Mouse (Mus musculus) limb, embryonic 14.5 days (tissue): Measurements from ENCODE around the gene Gstm7. TPM values are rescaled to one million over a fixed set of nuclear protein-coding genes. Genes with fewer than 3 reads are reported as not detected.
A peak's percentile ranks its signal among the peaks of the same experiment; 100 is the strongest.
"Not testable (repeated sequence)": the region's sequence is repeated elsewhere in the genome, so short reads cannot be mapped to it uniquely, and the experiment has no call there.

Experiments used
- ATAC-seq: fragments of 200-750 bp; cut with Nextera tagmentation; 2 replicates; pipeline ENCODE4 v1.8.0; 2017; ENCODE audit warnings: low read depth, moderate number of reproducible peaks, moderate TSS enrichment; ENCODE audit not compliant: low FRiP score
- DNase-seq: peaks from one replicate; pipeline ENCODE4 v3.0.0-alpha.2; 2015; ENCODE audit warnings: low spot score
- H3K27ac ChIP-seq: fragments of 300-500 bp; sonication (generic); replicated peaks from 2 replicates; pipeline ENCODE4 v1.5.1; 2014; ENCODE audit warnings: low read depth, mild to moderate bottlenecking, low read length, moderate library complexity, mixed read lengths
- H3K27me3 ChIP-seq: fragments of 300-500 bp; sonication (generic); 2 replicates; pipeline ENCODE4 v1.6.1; 2014; ENCODE audit warnings: low read length, mixed read lengths; ENCODE audit not compliant: control insufficient read depth, insufficient read depth
- H3K36me3 ChIP-seq: fragments of 300-500 bp; sonication (generic); 2 replicates; pipeline ENCODE4 v1.6.1; 2014; ENCODE audit warnings: mild to moderate bottlenecking, low read length, moderate library complexity, mixed read lengths; ENCODE audit not compliant: control insufficient read depth, insufficient read depth
- H3K4me1 ChIP-seq: fragments of 300-500 bp; sonication (generic); 2 replicates; pipeline ENCODE4 v1.6.1; 2014; ENCODE audit warnings: antibody characterized with exemption, low read length, mixed read lengths; ENCODE audit not compliant: control insufficient read depth, insufficient read depth
- H3K4me2 ChIP-seq: fragments of 300-500 bp; sonication (generic); replicated peaks from 2 replicates; pipeline ENCODE4 v1.6.1; 2014; ENCODE audit warnings: low read depth, mild to moderate bottlenecking, low read length, moderate library complexity; ENCODE audit not compliant: severe bottlenecking
- H3K4me3 ChIP-seq: fragments of 300-500 bp; sonication (generic); replicated peaks from 2 replicates; pipeline ENCODE4 v1.5.1; 2014; ENCODE audit warnings: low read length
- H3K9ac ChIP-seq: fragments of 300-500 bp; sonication (generic); 2 replicates; pipeline ENCODE4 v1.6.1; 2014; ENCODE audit warnings: mild to moderate bottlenecking, low read depth, low read length, moderate library complexity; ENCODE audit not compliant: severe bottlenecking
- H3K9me3 ChIP-seq: fragments of 300-500 bp; sonication (generic); 2 replicates; pipeline ENCODE4 v1.6.1; 2016; ENCODE audit warnings: low read length; ENCODE audit not compliant: control insufficient read depth
- POLR2A ChIP-seq: fragments of 200-500 bp; IDR thresholded peaks from 2 replicates; pipeline ENCODE4 v1.8.0; 2012; ENCODE audit warnings: inconsistent platforms, mild to moderate bottlenecking, moderate library complexity, borderline replicate concordance; ENCODE audit not compliant: insufficient read depth, insufficient read length; ENCODE audit errors: extremely low read depth
- WGBS: fragments of 180-500 bp; shearing (Covaris S2); extraction: QIAGEN DNeasy Blood & Tissue Kit; methylation state at CpG from one replicate; pipeline ENCODE4 v1.1.7; 2014; 5-methylcytosine and 5-hydroxymethylcytosine counted together
- polyA plus RNA-seq, 2 experiments: library from polyadenylated mRNA; depleted of rRNA in 1 of 2; stranded (reverse) in 1 of 2; unstranded in 1 of 2; fragments of >200 nt; fragmentation: Nextera tagmentation in 1 of 2; extraction: Ambion mirVana in 1 of 2; gene quantifications; 2 replicates each; pipeline versions ENCODE4 v1.2.1 to v1.2.3; 2012 to 2014

The Gstm7 gene
- polyA plus RNA-seq (2012; rRNA removed) (17.5 and 19.2 TPM in 2 replicates), polyA plus RNA-seq (2014; fragmentation: Nextera tagmentation; extraction: Ambion mirVana) (19.8 and 25.7 TPM in 2 replicates)

- Histone ChIP-seq H3K27ac (0 out of 2 replicates have a peak within 1 kb of the TSS, but pooled peaks have one; percentile 19), H3K4me3 (peak within 1 kb of the TSS; percentile 31), H3K36me3 (no peaks in the 10 kb centered on the region), H3K9ac (no peak within 1 kb of the TSS), H3K4me1 (peaks cover 4% of the 10 kb centered on the region; the same call in 1 of the 2 replicates), H3K9me3 (no peaks in the 10 kb centered on the region), H3K27me3 (no peaks in the 10 kb centered on the region), H3K4me2 (peak within 1 kb of the TSS; percentile 53)
- DNase-seq (peak; percentile 97), ATAC-seq (peak; percentile 94)
- TF ChIP-seq POLR2A, result peak; percentile 26; the same call in 1 of the 2 replicates
- 6% methylated on average over 10 of the region's 10 CpGs for WGBS
These were observed at the start of gene Gstm7 for GRCm38 (mm10) chr3:107931670-107932069. Gstm7 (minus strand) TSS chr3:107931817.

DNA sequence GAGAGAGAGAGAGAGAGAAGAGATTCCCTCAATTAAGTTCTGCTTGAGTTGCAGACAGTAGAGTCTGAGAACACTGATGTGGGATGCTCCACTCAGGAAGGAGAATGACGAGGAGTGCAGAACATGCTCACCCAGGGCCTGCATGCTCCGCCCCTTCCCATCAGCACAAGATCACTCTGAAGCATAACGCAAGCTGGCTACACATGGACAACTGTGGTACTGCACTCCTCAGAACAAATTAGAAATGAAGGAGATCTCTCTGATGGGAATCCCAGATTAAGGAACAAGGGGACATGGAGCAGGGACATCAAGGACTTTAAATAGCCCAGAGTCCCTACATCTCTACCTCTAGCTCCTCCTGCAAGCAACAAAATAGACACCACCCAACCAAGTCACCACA, 49.6 kb upstream of the Gstm7 start:
- no peak overlapping the region for H3K9ac ChIP-seq
- no peak overlapping the region for H3K4me2 ChIP-seq
- no peaks in the 10 kb centered on the region for H3K27me3 ChIP-seq
- ATAC-seq (no peak), DNase-seq (no peak)
- H3K4me1 ChIP-seq, result no peaks in the 10 kb centered on the region
- no peak for TF ChIP-seq POLR2A
- no peaks in the 10 kb centered on the region for H3K9me3 ChIP-seq
- 70% methylated on average over 3 of the region's 3 CpGs for WGBS
- no peaks in the 10 kb centered on the region for H3K36me3 ChIP-seq
- H3K4me3 ChIP-seq, result no peak overlapping the region
- no peak overlapping the region for H3K27ac ChIP-seq

GRCm38 (mm10) chr3:107977691-107978090, 46.1 kb upstream of the Gstm7 start:
- WGBS, result 76% methylated on average over 3 of the region's 3 CpGs
- Histone ChIP-seq H3K9ac (no peak overlapping the region), H3K27me3 (no peaks in the 10 kb centered on the region), H3K4me2 (no peak overlapping the region), H3K9me3 (no peaks in the 10 kb centered on the region), H3K4me1 (no peaks in the 10 kb centered on the region), H3K36me3 (no peaks in the 10 kb centered on the region), H3K4me3 (no peak overlapping the region), H3K27ac (no peak overlapping the region)
- TF ChIP-seq POLR2A, result no peak
- DNase-seq (no peak), ATAC-seq (no peak)

- Histone ChIP-seq H3K4me2 (no peak overlapping the region), H3K4me1 (no peaks in the 10 kb centered on the region), H3K36me3 (no peaks in the 10 kb centered on the region), H3K27ac (no peak overlapping the region), H3K4me3 (no peak overlapping the region), H3K27me3 (no peaks in the 10 kb centered on the region), H3K9ac (no peak overlapping the region), H3K9me3 (no peaks in the 10 kb centered on the region)
- no peak for TF ChIP-seq POLR2A
- ATAC-seq, result no peak
- WGBS, result 91% methylated on average over 1 of the region's 1 CpGs
- DNase-seq, result no peak
These were observed 42.6 kb upstream of the Gstm7 start for GRCm38 (mm10) chr3:107974237-107974636.

- H3K36me3 ChIP-seq, result no peaks in the 10 kb centered on the region
- H3K27ac ChIP-seq, result no peak overlapping the region
- no peak for TF ChIP-seq POLR2A
- 92% methylated on average over 3 of the region's 3 CpGs for WGBS
- no peak overlapping the region for H3K4me2 ChIP-seq
- no peak overlapping the region for H3K4me3 ChIP-seq
- H3K4me1 ChIP-seq, result no peaks in the 10 kb centered on the region
- H3K27me3 ChIP-seq, result no peaks in the 10 kb centered on the region
- no peaks in the 10 kb centered on the region for H3K9me3 ChIP-seq
- no peak overlapping the region for H3K9ac ChIP-seq
- no peak for ATAC-seq
- DNase-seq, result no peak
These were observed 40.5 kb upstream of the Gstm7 start for GRCm38 (mm10) chr3:107972070-107972469.

GRCm38 (mm10) chr3:107971101-107971500, 39.5 kb upstream of the Gstm7 start:
- H3K36me3 ChIP-seq, H3K4me2 ChIP-seq, H3K9ac ChIP-seq, DNase-seq, H3K4me3 ChIP-seq, H3K27ac ChIP-seq, H3K27me3 ChIP-seq, H3K4me1 ChIP-seq, H3K9me3 ChIP-seq, ATAC-seq: not testable (repeated sequence)
- 59% methylated on average over 3 of the region's 3 CpGs for WGBS
